Mouse (Mus musculus) ES-E14 (cell line): Measurements from ENCODE around the gene Gm5294.

Experiments
- CHD2 ChIP-seq: IDR thresholded peaks from 2 replicates; pipeline ENCODE4 v1.6.1; 2014; ENCODE audit warnings: mild to moderate bottlenecking, low read depth, low read length, inconsistent platforms
- ZC3H11A ChIP-seq: IDR thresholded peaks from 2 replicates; pipeline ENCODE4 v1.6.1; 2012; ENCODE audit warnings: low read depth, mild to moderate bottlenecking, inconsistent platforms, low read length, borderline replicate concordance

DNA sequence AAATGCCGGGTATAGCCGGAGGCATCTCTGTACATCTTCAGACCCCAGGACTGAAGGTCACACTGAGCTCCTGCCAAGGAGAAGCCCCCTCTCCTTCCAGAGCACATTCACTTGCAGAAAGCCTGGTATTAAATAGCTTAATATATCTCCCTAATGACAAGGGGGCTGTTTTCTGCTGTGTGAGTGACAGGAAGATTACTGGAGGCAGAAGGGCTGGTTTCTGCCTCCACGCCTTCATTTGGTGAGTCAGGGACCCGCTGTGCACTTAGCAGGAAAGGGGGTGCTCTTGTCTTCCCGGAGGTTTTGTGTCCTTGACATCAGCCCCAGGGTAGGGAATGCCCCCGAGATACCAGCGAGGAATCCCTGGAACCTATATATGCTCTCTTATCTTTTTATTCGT lies 36.7 kb upstream of the Gm5294 start:
- TF ChIP-seq CHD2 (no peak), ZC3H11A (no peak)
